Mouse (Mus musculus) stomach, embryonic 14.5 days (tissue): ENCODE data around the gene Kcnk7. TPM values are rescaled to one million over a fixed set of nuclear protein-coding genes. Genes with fewer than 3 reads are reported as not detected.
A peak's percentile ranks its signal among the peaks of the same experiment; 100 is the strongest.

Source experiments
- ATAC-seq: fragments of 200-750 bp; cut with Nextera tagmentation; 2 replicates; pipeline ENCODE4 v1.8.0; 2017; ENCODE audit warnings: low read depth, moderate TSS enrichment; ENCODE audit not compliant: insufficient number of reproducible peaks, insufficient read depth, low FRiP score
- H3K27ac ChIP-seq: fragments of 300-500 bp; sonication (generic); 2 replicates; pipeline ENCODE4 v1.5.1; 2014; ENCODE audit warnings: mild to moderate bottlenecking, low read length, moderate library complexity, mixed read lengths
- H3K27me3 ChIP-seq: fragments of 300-500 bp; sonication (generic); 2 replicates; pipeline ENCODE4 v1.6.1; 2014; ENCODE audit warnings: low read length, control low read depth, mixed read lengths; ENCODE audit not compliant: control insufficient read depth, insufficient read depth
- H3K36me3 ChIP-seq: fragments of 300-500 bp; sonication (generic); 2 replicates; pipeline ENCODE4 v1.6.1; 2014; ENCODE audit warnings: mild to moderate bottlenecking, control low read depth, low read length, moderate library complexity, mixed read lengths; ENCODE audit not compliant: control insufficient read depth, insufficient read depth
- H3K4me1 ChIP-seq: fragments of 300-500 bp; sonication (generic); 2 replicates; pipeline ENCODE4 v1.6.1; 2014; ENCODE audit warnings: low read length, control low read depth, mixed read lengths; ENCODE audit not compliant: control insufficient read depth, insufficient read depth
- H3K4me2 ChIP-seq: fragments of 300-500 bp; sonication (generic); replicated peaks from 2 replicates; pipeline ENCODE4 v1.6.1; 2014; ENCODE audit warnings: low read depth, low read length, control low read depth
- H3K4me3 ChIP-seq: fragments of 300-500 bp; sonication (generic); 2 replicates; pipeline ENCODE4 v1.5.1; 2014; ENCODE audit warnings: low read depth, low read length, control low read depth
- H3K9ac ChIP-seq: fragments of 300-500 bp; sonication (generic); replicated peaks from 2 replicates; pipeline ENCODE4 v1.6.1; 2014; ENCODE audit warnings: low read depth, mild to moderate bottlenecking, control low read depth, low read length, moderate library complexity, mixed read lengths
- H3K9me3 ChIP-seq: fragments of 300-500 bp; sonication (generic); 2 replicates; pipeline ENCODE4 v1.6.1; 2016; ENCODE audit warnings: low read depth, low read length, control low read depth; ENCODE audit not compliant: control insufficient read depth
- WGBS: fragments of 180-500 bp; shearing (Covaris S2); extraction: QIAGEN DNeasy Blood & Tissue Kit; methylation state at CpG from one replicate; pipeline ENCODE4 v1.1.7; 2014; 5-methylcytosine and 5-hydroxymethylcytosine counted together
- polyA plus RNA-seq: library from polyadenylated mRNA; unstranded; fragments of >200 nt; fragmentation: Nextera tagmentation; extraction: Ambion mirVana; gene quantifications from 2 replicates; pipeline ENCODE4 v1.2.1, GENCODE M21; 2014

The Kcnk7 gene
- polyA plus RNA-seq, 1 experiment from 2014 or later: 0.84 TPM

DNA sequence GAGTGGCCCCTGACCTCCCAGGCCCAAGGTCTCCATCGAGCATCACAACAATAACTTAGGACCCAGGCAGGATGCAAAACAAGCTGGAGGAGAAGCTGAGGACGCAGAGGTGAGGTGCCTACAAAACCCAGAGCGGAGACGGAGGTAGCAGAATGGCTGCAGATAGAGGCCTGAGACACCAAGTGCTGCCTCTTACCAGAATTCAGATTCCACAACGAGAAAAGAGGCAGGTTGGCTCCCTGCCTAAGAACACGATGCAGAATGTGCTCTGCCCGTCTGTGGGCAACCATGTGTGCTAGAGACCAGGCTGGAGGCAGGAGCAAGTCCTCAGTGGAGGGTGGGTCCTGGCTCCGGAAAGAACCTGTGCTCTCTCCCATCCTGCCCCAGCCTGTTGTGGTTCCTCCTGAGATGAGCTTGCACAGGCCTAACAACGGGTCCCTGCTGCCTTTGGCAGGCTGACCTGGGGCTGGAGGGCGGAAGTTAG, 11.2 kb upstream of the Kcnk7 start:
- Histone ChIP-seq H3K9ac (peak overlapping the region; percentile 92; the same call in 1 of the 2 replicates), H3K4me1 (peaks cover 28% of the 10 kb centered on the region), H3K27me3 (no peaks in the 10 kb centered on the region), H3K27ac (peak overlapping the region; percentile 78; the same call in 1 of the 2 replicates), H3K4me2 (peak overlapping the region; percentile 98), H3K4me3 (peak overlapping the region; percentile 2; the same call in 1 of the 2 replicates), H3K9me3 (no peaks in the 10 kb centered on the region), H3K36me3 (peaks cover 55% of the 10 kb centered on the region)
- no peak for ATAC-seq
- 72% methylated on average over 10 of the region's 10 CpGs for WGBS

DNA sequence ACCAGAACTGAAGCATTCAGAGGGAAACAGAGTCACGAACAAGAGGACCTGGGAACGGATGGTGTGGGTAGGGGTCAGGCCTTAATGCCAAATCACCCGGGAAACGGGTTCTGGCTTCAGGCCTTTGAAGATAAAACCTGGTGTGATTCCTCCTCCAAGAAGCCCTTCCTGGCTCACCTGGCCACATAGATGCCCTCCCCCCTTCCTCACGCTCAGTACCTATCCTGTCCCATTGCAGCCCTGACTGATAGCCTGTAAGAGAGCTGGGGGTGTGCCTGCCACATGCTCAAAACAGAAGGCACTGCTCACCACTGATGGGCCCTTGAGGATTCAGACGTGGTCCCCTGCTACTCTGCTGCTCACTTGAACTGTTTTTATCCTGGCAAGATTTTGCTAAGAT, 10.4 kb upstream of the Kcnk7 start:
- 81% methylated on average over 6 of the region's 6 CpGs for WGBS
- H3K4me3 ChIP-seq: no peak overlapping the region
- H3K27ac ChIP-seq: no peak overlapping the region
- peaks cover 62% of the 10 kb centered on the region for H3K36me3 ChIP-seq
- ATAC-seq: no peak
- H3K4me2 ChIP-seq: no peak overlapping the region
- no peaks in the 10 kb centered on the region for H3K9me3 ChIP-seq
- peaks cover 27% of the 10 kb centered on the region for H3K4me1 ChIP-seq
- H3K9ac ChIP-seq: no peak overlapping the region
- H3K27me3 ChIP-seq: no peaks in the 10 kb centered on the region

DNA sequence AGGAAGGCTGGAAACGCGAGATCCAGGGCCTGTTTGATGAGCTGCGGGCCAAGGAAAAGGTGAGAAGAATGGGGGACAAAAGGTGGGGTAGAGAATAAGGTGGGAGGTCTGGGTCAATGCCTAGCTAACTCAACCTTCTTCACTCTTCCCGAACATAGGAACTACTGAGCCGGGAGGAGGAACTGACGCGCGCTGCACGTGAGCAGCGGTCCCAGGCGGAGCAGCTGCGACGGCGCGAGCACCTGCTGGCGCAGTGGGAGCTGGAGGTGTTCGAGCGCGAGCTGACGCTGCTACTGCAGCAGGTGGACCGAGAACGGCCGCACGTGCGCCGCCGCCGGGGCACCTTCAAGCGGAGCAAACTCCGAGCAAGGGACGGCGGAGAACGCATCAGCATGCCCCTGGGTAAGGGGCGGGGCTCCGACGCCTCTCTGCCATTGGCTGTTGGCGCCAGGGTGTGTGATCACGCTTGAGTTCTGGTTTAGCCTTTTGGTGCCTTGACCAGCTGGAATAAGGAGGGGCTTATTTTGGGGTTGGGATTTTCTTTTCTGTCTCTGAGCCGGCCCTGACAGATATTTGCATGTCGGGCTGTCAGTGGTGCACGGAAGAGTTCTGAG, 8.2 kb upstream of the Kcnk7 start:
- H3K27me3 ChIP-seq: no peaks in the 10 kb centered on the region
- H3K4me2 ChIP-seq: no peak overlapping the region
- H3K36me3 ChIP-seq: peaks cover 81% of the 10 kb centered on the region
- 34% methylated on average over 41 of the region's 41 CpGs for WGBS
- H3K9me3 ChIP-seq: no peaks in the 10 kb centered on the region
- no peak overlapping the region for H3K4me3 ChIP-seq
- H3K27ac ChIP-seq: no peak overlapping the region
- peaks cover 20% of the 10 kb centered on the region for H3K4me1 ChIP-seq
- 0 out of 2 replicates have a peak, but pooled peaks have one; percentile 28 for ATAC-seq
- no peak overlapping the region for H3K9ac ChIP-seq

DNA sequence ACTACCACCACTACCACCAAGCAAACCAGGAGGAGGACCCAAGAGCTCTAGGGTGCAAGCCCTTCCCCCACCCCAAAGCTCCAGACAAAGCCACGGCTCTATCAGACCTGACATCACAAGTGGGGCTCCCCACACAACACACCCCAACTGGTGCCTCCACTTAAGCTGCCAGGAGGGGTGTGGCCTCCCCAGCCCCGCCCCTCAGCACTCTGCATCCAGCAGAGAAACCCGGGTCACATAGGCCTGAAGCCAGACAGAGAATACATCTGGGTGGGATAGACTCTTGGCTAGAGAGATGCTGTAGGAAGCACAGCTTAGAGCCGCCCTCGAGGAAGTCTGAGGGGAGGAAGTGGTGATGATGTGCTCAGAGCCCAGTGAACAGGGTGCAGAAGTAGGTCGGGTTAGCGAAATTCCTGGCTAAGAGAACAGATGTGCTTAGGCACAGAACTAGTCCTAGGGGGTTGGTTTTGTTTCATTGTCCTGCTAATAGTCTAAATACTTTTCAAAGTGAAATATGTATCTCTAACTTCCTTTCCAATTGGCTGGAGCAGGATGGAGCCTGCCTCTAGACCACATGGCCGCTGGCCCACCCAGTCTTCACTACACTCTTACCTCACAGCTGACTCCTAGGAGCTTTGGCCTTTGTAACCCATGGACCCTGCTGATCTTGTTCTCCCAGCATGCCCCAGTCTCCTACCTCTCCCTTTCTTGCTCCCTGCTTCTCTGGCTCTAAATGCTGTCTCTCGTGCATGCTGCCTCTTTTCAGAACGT, 819 bp downstream of the Kcnk7 start:
- ATAC-seq: peak; percentile 77
- Histone ChIP-seq H3K4me2 (no peak overlapping the region), H3K9ac (no peak overlapping the region), H3K4me1 (peaks cover 17% of the 10 kb centered on the region; the same call in 1 of the 2 replicates), H3K27ac (peak overlapping the region; percentile 64), H3K27me3 (no peaks in the 10 kb centered on the region), H3K4me3 (no peak overlapping the region), H3K36me3 (peaks cover 47% of the 10 kb centered on the region), H3K9me3 (no peaks in the 10 kb centered on the region)
- WGBS: 29% methylated on average over 10 of the region's 10 CpGs

DNA sequence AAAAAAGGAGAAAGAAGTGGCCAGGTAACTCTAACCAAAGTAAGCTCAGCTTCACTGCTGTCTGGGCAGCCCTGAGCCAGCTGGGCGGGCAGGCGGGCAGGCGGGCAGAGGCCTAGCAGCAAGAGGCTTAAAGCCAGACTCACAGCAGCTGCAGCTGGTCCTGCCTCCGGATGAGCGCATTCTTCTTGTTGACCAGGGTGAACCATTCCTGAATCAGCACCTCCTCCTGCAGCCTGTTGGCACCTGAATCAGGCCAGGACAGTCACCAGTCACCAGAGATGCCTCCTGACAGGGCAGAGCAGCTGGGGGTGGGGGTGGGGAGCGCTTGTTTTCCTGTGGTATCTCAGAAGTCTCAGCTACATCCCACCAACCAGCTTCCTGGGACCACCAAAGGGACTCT, 5.9 kb downstream of the Kcnk7 start:
- H3K4me3 ChIP-seq: no peak overlapping the region
- ATAC-seq: no peak
- H3K9me3 ChIP-seq: no peaks in the 10 kb centered on the region
- peaks cover 21% of the 10 kb centered on the region; the same call in 1 of the 2 replicates for H3K4me1 ChIP-seq
- no peak overlapping the region for H3K4me2 ChIP-seq
- no peak overlapping the region for H3K27ac ChIP-seq
- no peaks in the 10 kb centered on the region for H3K27me3 ChIP-seq
- H3K36me3 ChIP-seq: peaks cover 38% of the 10 kb centered on the region
- WGBS: 94% methylated on average over 6 of the region's 6 CpGs
- H3K9ac ChIP-seq: no peak overlapping the region

DNA sequence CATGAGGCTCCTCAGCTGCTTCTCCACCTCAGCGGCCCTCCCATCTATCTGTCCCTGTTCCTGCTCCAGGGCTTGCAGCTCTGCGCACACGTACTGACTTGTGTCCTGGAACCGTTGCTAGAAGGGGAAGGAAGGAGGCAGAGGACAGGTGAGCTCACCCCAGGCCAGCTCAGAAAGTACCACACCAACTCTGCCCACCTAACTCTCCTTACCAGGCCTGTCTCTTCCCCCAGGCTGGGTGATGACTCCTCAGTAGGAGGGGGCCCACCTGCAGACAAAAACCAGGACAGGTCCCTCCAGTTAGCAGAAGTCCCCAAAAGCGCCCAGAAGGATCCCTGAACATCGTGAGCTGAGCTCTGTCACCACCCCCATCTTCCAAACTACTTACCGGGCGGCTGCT, 6.4 kb downstream of the Kcnk7 start:
- no peak overlapping the region for H3K4me3 ChIP-seq
- no peaks in the 10 kb centered on the region for H3K27me3 ChIP-seq
- H3K9ac ChIP-seq: no peak overlapping the region
- ATAC-seq: no peak
- WGBS: 87% methylated on average over 8 of the region's 8 CpGs
- H3K4me2 ChIP-seq: no peak overlapping the region
- no peak overlapping the region for H3K27ac ChIP-seq
- no peaks in the 10 kb centered on the region for H3K9me3 ChIP-seq
- peaks cover 19% of the 10 kb centered on the region; the same call in 1 of the 2 replicates for H3K4me1 ChIP-seq
- peaks cover 40% of the 10 kb centered on the region for H3K36me3 ChIP-seq

DNA sequence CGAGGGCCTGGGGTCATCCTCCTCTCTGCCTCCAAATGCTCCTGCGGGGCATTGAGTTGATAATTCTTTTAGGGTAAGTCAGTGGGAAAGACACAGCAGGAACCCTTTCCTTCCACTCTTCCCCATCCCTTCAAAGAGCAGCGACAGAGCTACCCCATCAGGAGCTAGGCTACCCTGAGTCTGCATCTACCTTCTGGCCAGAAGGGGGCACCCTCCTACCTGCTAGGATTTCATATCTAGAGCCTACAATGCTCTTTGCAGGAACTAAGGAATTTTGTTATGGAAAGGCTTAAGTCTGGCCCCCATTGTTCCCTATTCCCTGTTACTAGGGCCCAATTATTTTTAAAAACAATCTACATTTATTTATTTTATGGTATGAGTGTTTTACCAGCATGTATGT, 7.1 kb downstream of the Kcnk7 start:
- WGBS: 21% methylated on average over 3 of the region's 3 CpGs
- Histone ChIP-seq H3K27me3 (no peaks in the 10 kb centered on the region), H3K9me3 (no peaks in the 10 kb centered on the region), H3K4me3 (no peak overlapping the region), H3K4me1 (peaks cover 14% of the 10 kb centered on the region; the same call in 1 of the 2 replicates), H3K36me3 (peaks cover 38% of the 10 kb centered on the region), H3K27ac (no peak overlapping the region), H3K9ac (no peak overlapping the region), H3K4me2 (no peak overlapping the region)
- ATAC-seq: no peak

DNA sequence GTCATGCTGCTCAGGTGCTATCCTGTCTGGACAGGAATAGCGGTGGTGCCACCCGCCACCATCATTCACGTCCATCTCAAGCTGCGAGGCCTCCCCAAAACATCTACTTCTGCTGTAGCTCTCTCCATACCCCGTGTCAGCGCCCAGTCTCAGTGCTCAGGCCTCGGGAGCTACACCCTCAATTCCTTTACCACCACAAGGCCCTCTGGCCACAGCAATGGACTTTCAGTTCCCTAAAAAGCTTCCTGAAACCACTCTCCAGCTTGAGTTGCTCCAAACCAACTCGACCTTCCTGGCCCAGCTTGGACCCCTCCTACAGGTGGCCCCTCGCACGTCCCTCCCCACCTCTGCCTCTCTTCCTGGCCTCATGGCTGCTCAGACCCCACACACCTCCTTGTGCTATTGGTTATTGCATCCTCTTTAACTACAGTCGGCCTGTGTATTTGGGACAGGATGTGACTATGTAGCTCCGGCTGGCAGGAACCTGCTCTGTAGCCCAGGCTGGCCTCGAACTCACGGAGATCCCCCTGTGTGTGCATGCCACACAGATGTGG, 7.8 kb downstream of the Kcnk7 start:
- H3K4me2 ChIP-seq: no peak overlapping the region
- WGBS: 90% methylated on average over 14 of the region's 14 CpGs
- no peaks in the 10 kb centered on the region for H3K27me3 ChIP-seq
- peaks cover 38% of the 10 kb centered on the region for H3K36me3 ChIP-seq
- no peaks in the 10 kb centered on the region for H3K9me3 ChIP-seq
- no peak overlapping the region for H3K27ac ChIP-seq
- no peak for ATAC-seq
- no peak overlapping the region for H3K9ac ChIP-seq
- no peak overlapping the region for H3K4me3 ChIP-seq
- peaks cover 14% of the 10 kb centered on the region; the same call in 1 of the 2 replicates for H3K4me1 ChIP-seq
